Mouse (Mus musculus) spleen, adult 2 months (tissue): ENCODE measurements around the gene Ppp6r2.

Experiments
- CTCF ChIP-seq: fragments of 200-500 bp; IDR thresholded peaks from 2 replicates; pipeline ENCODE4 v1.5.1; 2011; ENCODE audit warnings: mild to moderate bottlenecking, inconsistent platforms; ENCODE audit not compliant: insufficient read depth, insufficient read length, insufficient replicate concordance; ENCODE audit errors: extremely low read depth
- POLR2A ChIP-seq: fragments of 200-500 bp; IDR thresholded peaks from 2 replicates; pipeline ENCODE4 v1.6.1; 2011; ENCODE audit warnings: low read depth, low read length, inconsistent platforms

DNA sequence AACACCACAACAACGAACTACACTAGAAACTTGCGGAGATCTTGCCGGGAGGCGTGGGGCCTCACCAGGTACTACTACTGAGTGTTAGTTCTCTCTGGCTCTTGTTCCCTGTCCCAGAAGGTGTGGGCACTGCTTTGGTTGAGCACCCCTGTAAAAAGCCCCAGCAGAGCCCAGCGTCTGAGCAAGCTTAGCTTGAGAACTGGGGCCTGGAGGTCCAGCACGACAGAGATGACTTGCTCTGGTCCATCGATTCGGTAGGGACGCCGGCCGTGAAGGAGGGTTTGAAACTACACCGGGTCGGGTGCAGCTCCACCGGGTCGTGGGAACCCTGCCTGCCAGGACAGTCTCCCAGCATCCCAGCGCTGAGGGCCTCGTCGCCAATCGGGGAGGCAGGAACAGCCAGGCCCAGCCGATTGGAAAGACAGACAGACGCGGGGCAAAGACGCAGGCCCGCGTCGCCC lies 31.2 kb upstream of the Ppp6r2 start:
- TF ChIP-seq POLR2A: no peak
- no peak for TF ChIP-seq CTCF
